In the genomic region with DNA sequence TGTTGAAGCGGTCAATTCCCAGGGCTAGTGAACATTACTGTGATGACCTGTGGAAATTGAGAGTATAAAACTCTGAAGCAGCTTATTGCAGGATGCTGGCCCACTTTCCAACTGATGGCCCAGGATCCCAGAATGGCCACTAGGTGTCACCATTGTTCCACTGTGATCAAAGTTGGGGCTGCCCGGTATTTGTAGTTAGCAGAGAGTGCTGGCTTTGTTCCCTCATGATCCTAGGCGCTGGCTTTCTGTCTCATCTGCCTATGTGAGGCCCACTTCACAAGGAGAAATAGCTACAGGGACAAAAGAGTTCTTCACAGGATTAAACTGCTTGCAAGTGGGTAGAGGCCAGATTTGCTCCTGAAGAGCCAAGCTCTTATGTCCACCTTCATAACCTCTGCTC, we compare ENCODE assay signal across 9 mouse cellular contexts. TPM values are rescaled to one million over a fixed set of nuclear protein-coding genes. Genes with fewer than 3 reads are reported as not detected.
A peak's percentile ranks its signal among the peaks of the same experiment; 100 is the strongest.
DNase-seq lines count a peak whose midpoint lies in the region; ATAC-seq and TF ChIP-seq lines count a peak whose summit lies in the region.
"Had no signal": no experiment of that assay in that cellular context is flagged by ENCODE, and none has a peak within 500 bp of the region (broad histone marks: within the 10 kb centered on the region; RNA-seq: fewer than 3 reads in every experiment).

No protein-coding gene starts in this region.

- TF ChIP-seq CTCF in E14TG2a.4 (conservative IDR thresholded peaks at IDR 0.05; ENCODE audit: low read length): peak; percentile 93
- peak; percentile 97 for TF ChIP-seq CTCF in liver, embryonic 14.5 days (IDR thresholded peaks at IDR 0.05; ENCODE audit: low read depth)
- peak; percentile 99 for TF ChIP-seq CTCF in stomach, postnatal 0 days (IDR thresholded peaks at IDR 0.05; ENCODE audit: low read depth)

- DNase-seq in c-Kit-positive CD71-negative TER-119-negative erythroid progenitor cells, embryonic 14.5 days (ENCODE audit: low read depth): peak; percentile 66
- DNase-seq in forebrain, embryonic 10.5 days (ENCODE audit: extremely low spot score, low spot score): peak; percentile 88
- DNase-seq in heart, postnatal 10 days: peak; percentile 88 to 92
- peak; percentile 80 to 85 for DNase-seq in kidney, postnatal 36 days
- peak; percentile 42 to 52 (median 46) for DNase-seq in liver, embryonic 14.5 days (ENCODE audit: low read depth in 3 of 3, low spot score in 3 of 3)
- DNase-seq in stomach, postnatal 0 days (ENCODE audit: low spot score): peak; percentile 84

- peaks cover 3% of the 10 kb centered on the region for H3K27me3 ChIP-seq in E14TG2a.4 (ENCODE audit: insufficient read depth, low read length)
- no peaks in the 10 kb centered on the region for H3K27me3 ChIP-seq in forebrain, embryonic 10.5 days (ENCODE audit: poor library complexity, severe bottlenecking)
- H3K27me3 ChIP-seq in liver, embryonic 14.5 days (ENCODE audit: control insufficient read depth, insufficient read depth, low read length): no peaks in the 10 kb centered on the region
- H3K27me3 ChIP-seq in neural tube, embryonic 13.5 days: no peaks in the 10 kb centered on the region
- no peaks in the 10 kb centered on the region for H3K27me3 ChIP-seq in stomach, postnatal 0 days (ENCODE audit: control insufficient read depth, insufficient read depth, low read length)

- no peak overlapping the region for H3K4me2 ChIP-seq in liver, embryonic 14.5 days (ENCODE audit: low read depth)
- no peak overlapping the region for H3K4me2 ChIP-seq in neural tube, embryonic 13.5 days
- H3K4me2 ChIP-seq in stomach, postnatal 0 days (replicated peaks; ENCODE audit: low read depth): no peak overlapping the region
- H3K4me2 ChIP-seq: heart, embryonic 13.5 days had no signal

- WGBS in forebrain, embryonic 10.5 days: 5% methylated on average over 3 of the region's 3 CpGs
- WGBS in liver, embryonic 14.5 days (ENCODE audit: insufficient replicate concordance): 5% methylated on average over 3 of the region's 3 CpGs
- WGBS in neural tube, embryonic 13.5 days: 0% methylated on average over 3 of the region's 3 CpGs
- 1% methylated on average over 3 of the region's 3 CpGs for WGBS in stomach, postnatal 0 days

- no peak for TF ChIP-seq EP300 in liver, embryonic 14.5 days (IDR thresholded peaks at IDR 0.05; ENCODE audit: low read depth)
- no peak for TF ChIP-seq EP300 in stomach, postnatal 0 days (optimal IDR thresholded peaks at IDR 0.05)

- H3K9ac ChIP-seq in liver, embryonic 14.5 days (replicated peaks): no peak overlapping the region
- 0 out of 2 replicates have a peak overlapping the region, but pooled peaks have one; percentile 31 for H3K9ac ChIP-seq in neural tube, embryonic 13.5 days
- no peak overlapping the region for H3K9ac ChIP-seq in stomach, postnatal 0 days (ENCODE audit: low read length)
- H3K9ac ChIP-seq: heart, embryonic 13.5 days had no signal

- ATAC-seq in liver, embryonic 14.5 days (ENCODE audit: insufficient read depth): peak; percentile 57; the same call in 1 of the 2 replicates
- peak; percentile 83 for ATAC-seq in neural tube, embryonic 13.5 days (ENCODE audit: low read depth)
- ATAC-seq in stomach, postnatal 0 days (ENCODE audit: low FRiP score, low TSS enrichment): peak; percentile 71; the same call in 1 of the 2 replicates

- H3K36me3 ChIP-seq in E14TG2a.4 (ENCODE audit: insufficient read depth, low read length): peaks cover 6% of the 10 kb centered on the region
- peaks cover 6% of the 10 kb centered on the region for H3K36me3 ChIP-seq in forebrain, embryonic 10.5 days (replicated peaks)
- H3K36me3 ChIP-seq in liver, embryonic 14.5 days (replicated peaks; ENCODE audit: control insufficient read depth, insufficient read depth, low read depth): no peaks in the 10 kb centered on the region; the same call in 1 of the 2 replicates
- peaks cover 6% of the 10 kb centered on the region for H3K36me3 ChIP-seq in neural tube, embryonic 13.5 days
- H3K36me3 ChIP-seq in stomach, postnatal 0 days (ENCODE audit: control insufficient read depth, insufficient read depth, low read length): no peaks in the 10 kb centered on the region

- peaks cover 23% of the 10 kb centered on the region for H3K4me1 ChIP-seq in E14TG2a.4 (replicated peaks; ENCODE audit: low read depth, low read length)
- H3K4me1 ChIP-seq in forebrain, embryonic 10.5 days: peaks cover 18% of the 10 kb centered on the region
- peaks cover 0 to 13% of the 10 kb centered on the region in 2 experiments; a peak in 2 of 4 replicates for H3K4me1 ChIP-seq in liver, embryonic 14.5 days (replicated peaks; ENCODE audit: control insufficient read depth in 2 of 2, insufficient read depth in 2 of 2, low read length in 1 of 2)
- H3K4me1 ChIP-seq in neural tube, embryonic 13.5 days (replicated peaks): 0 out of 2 replicates have a peak, but pooled peaks cover 3% of the 10 kb centered on the region
- H3K4me1 ChIP-seq in stomach, postnatal 0 days (replicated peaks; ENCODE audit: control insufficient read depth, insufficient read depth): no peaks in the 10 kb centered on the region

- H3K27ac ChIP-seq in forebrain, embryonic 10.5 days: peak overlapping the region; percentile 80
- H3K27ac ChIP-seq in liver, embryonic 14.5 days: no peak overlapping the region
- peak overlapping the region; percentile 65; the same call in 1 of the 2 replicates for H3K27ac ChIP-seq in neural tube, embryonic 13.5 days (replicated peaks)
- no peak overlapping the region for H3K27ac ChIP-seq in stomach, postnatal 0 days (replicated peaks)
- H3K27ac ChIP-seq: heart, embryonic 13.5 days had no signal

- H3K9me3 ChIP-seq in E14TG2a.4 (ENCODE audit: low read length): no peaks in the 10 kb centered on the region
- H3K9me3 ChIP-seq in forebrain, embryonic 10.5 days: no peaks in the 10 kb centered on the region
- no peaks in the 10 kb centered on the region for H3K9me3 ChIP-seq in liver, embryonic 14.5 days (ENCODE audit: control insufficient read depth, low read length)
- no peaks in the 10 kb centered on the region for H3K9me3 ChIP-seq in neural tube, embryonic 13.5 days
- H3K9me3 ChIP-seq in stomach, postnatal 0 days (ENCODE audit: control insufficient read depth, low read length): no peaks in the 10 kb centered on the region
- H3K9me3 ChIP-seq: heart, embryonic 13.5 days had no signal

- intact Hi-C loops in heart, postnatal 10 days (cut with DNase I): loop anchor here (2.0 to 10.0 kb wide), 5 partner anchors 40 to 470 kb away; partner anchors contain the start of genes Kif1b, Lzic and Nmnat1

- no peak overlapping the region for H3K4me3 ChIP-seq in E14TG2a.4 (replicated peaks; ENCODE audit: low read length)
- no peak overlapping the region for H3K4me3 ChIP-seq in forebrain, embryonic 10.5 days
- H3K4me3 ChIP-seq in liver, embryonic 14.5 days (ENCODE audit: insufficient read depth in 1 of 2, low read depth in 2 of 2, low read length in 2 of 2): no peak overlapping the region
- H3K4me3 ChIP-seq in neural tube, embryonic 13.5 days: no peak overlapping the region
- H3K4me3 ChIP-seq in stomach, postnatal 0 days (ENCODE audit: low read depth, low read length): no peak overlapping the region
- H3K4me3 ChIP-seq: heart, embryonic 13.5 days had no signal

RNA-seq across cellular contexts. Expression of gene Cenps, which starts 7.0 kb away (rescaled TPM):
- 64.8 and 69.1 TPM in 2 replicates for polyA plus RNA-seq in forebrain, embryonic 10.5 days (2016; fragmentation: Nextera tagmentation; extraction: Ambion mirVana)
- total RNA-seq in heart, postnatal 10 days (2021): 10 to 100 TPM in 1 of 2 experiments, 1 to 10 TPM in 1; 9.7 to 12.2 TPM
- 7.6 and 12.3 TPM in 2 replicates for polyA plus RNA-seq in liver, embryonic 14.5 days (2012; rRNA removed)
- 17.3 and 18.0 TPM in 2 replicates for polyA plus RNA-seq in liver, embryonic 14.5 days (2014; fragmentation: Nextera tagmentation; extraction: Ambion mirVana)
- polyA plus RNA-seq in neural tube, embryonic 13.5 days (2015; fragmentation: Nextera tagmentation; extraction: Ambion mirVana): 21.1 and 21.9 TPM in 2 replicates
- polyA plus RNA-seq in stomach, postnatal 0 days (2015; fragmentation: Nextera tagmentation; extraction: Ambion mirVana): 10.6 and 11.5 TPM in 2 replicates

RNA-seq across cellular contexts. Expression of gene Cort, which starts 17.9 kb away (rescaled TPM):
- polyA plus RNA-seq in forebrain, embryonic 10.5 days (2016; fragmentation: Nextera tagmentation; extraction: Ambion mirVana): 0.30 TPM in 1 of 2 replicates, not detected in the other
- total RNA-seq in heart, postnatal 10 days (2021): under 1 TPM; 0.42 to 0.55 TPM
- not detected in 2 replicates for polyA plus RNA-seq in liver, embryonic 14.5 days (2012; rRNA removed)
- not detected in 2 replicates for polyA plus RNA-seq in liver, embryonic 14.5 days (2014; fragmentation: Nextera tagmentation; extraction: Ambion mirVana)
- polyA plus RNA-seq in neural tube, embryonic 13.5 days (2015; fragmentation: Nextera tagmentation; extraction: Ambion mirVana): not detected in 2 replicates
- polyA plus RNA-seq in stomach, postnatal 0 days (2015; fragmentation: Nextera tagmentation; extraction: Ambion mirVana): not detected in 2 replicates
- polyA plus RNA-seq: heart, embryonic 13.5 days had no signal

RNA-seq across cellular contexts. Expression of gene Pgd, which starts 22.1 kb away (rescaled TPM):
- polyA plus RNA-seq in forebrain, embryonic 10.5 days (2016; fragmentation: Nextera tagmentation; extraction: Ambion mirVana): 169 and 172 TPM in 2 replicates
- 10 to 100 TPM; 52.7 to 57.4 TPM for total RNA-seq in heart, postnatal 10 days (2021)
- 41.8 and 44.6 TPM in 2 replicates for polyA plus RNA-seq in liver, embryonic 14.5 days (2012; rRNA removed)
- polyA plus RNA-seq in liver, embryonic 14.5 days (2014; fragmentation: Nextera tagmentation; extraction: Ambion mirVana): 23.2 and 25.5 TPM in 2 replicates
- 114 and 117 TPM in 2 replicates for polyA plus RNA-seq in neural tube, embryonic 13.5 days (2015; fragmentation: Nextera tagmentation; extraction: Ambion mirVana)
- polyA plus RNA-seq in stomach, postnatal 0 days (2015; fragmentation: Nextera tagmentation; extraction: Ambion mirVana): 266 and 290 TPM in 2 replicates

RNA-seq across cellular contexts. Expression of gene Dffa, which starts 40.5 kb away (rescaled TPM):
- polyA plus RNA-seq in forebrain, embryonic 10.5 days (2016; fragmentation: Nextera tagmentation; extraction: Ambion mirVana): 30.5 and 33.4 TPM in 2 replicates
- total RNA-seq in heart, postnatal 10 days (2021): 10 to 100 TPM; 33.5 to 38.7 TPM
- 11.2 and 13.1 TPM in 2 replicates for polyA plus RNA-seq in liver, embryonic 14.5 days (2012; rRNA removed)
- polyA plus RNA-seq in liver, embryonic 14.5 days (2014; fragmentation: Nextera tagmentation; extraction: Ambion mirVana): 13.2 and 13.6 TPM in 2 replicates
- 32.8 and 35.6 TPM in 2 replicates for polyA plus RNA-seq in neural tube, embryonic 13.5 days (2015; fragmentation: Nextera tagmentation; extraction: Ambion mirVana)
- 20.1 and 21.7 TPM in 2 replicates for polyA plus RNA-seq in stomach, postnatal 0 days (2015; fragmentation: Nextera tagmentation; extraction: Ambion mirVana)

RNA-seq across cellular contexts. Expression of gene Pex14, which starts 44.8 kb away (rescaled TPM):
- 54.4 and 58.9 TPM in 2 replicates for polyA plus RNA-seq in forebrain, embryonic 10.5 days (2016; fragmentation: Nextera tagmentation; extraction: Ambion mirVana)
- total RNA-seq in heart, postnatal 10 days (2021): 10 to 100 TPM; 26.5 to 27.2 TPM
- polyA plus RNA-seq in liver, embryonic 14.5 days (2012; rRNA removed): 11.4 and 12.2 TPM in 2 replicates
- 14.9 and 15.4 TPM in 2 replicates for polyA plus RNA-seq in liver, embryonic 14.5 days (2014; fragmentation: Nextera tagmentation; extraction: Ambion mirVana)
- 50.5 and 52.9 TPM in 2 replicates for polyA plus RNA-seq in neural tube, embryonic 13.5 days (2015; fragmentation: Nextera tagmentation; extraction: Ambion mirVana)
- polyA plus RNA-seq in stomach, postnatal 0 days (2015; fragmentation: Nextera tagmentation; extraction: Ambion mirVana): 39.7 and 42.9 TPM in 2 replicates

Comparison
In these comparisons a context has a peak if more than half of its experiments do, and no peak if none do; other contexts are left out.
1. H3K27ac ChIP-seq: peak in forebrain, embryonic 10.5 days (single experiment) and neural tube, embryonic 13.5 days (single experiment); none in liver, embryonic 14.5 days (single experiment) and stomach, postnatal 0 days (single experiment).
2. Peak in every context shown above with its lines, with median percentiles within 50 percentile points of each other: CTCF ChIP-seq, DNase-seq and ATAC-seq.